Mouse (Mus musculus): ENCODE results near the gene Pla2g3. TPM values are rescaled to one million over a fixed set of nuclear protein-coding genes. Genes with fewer than 3 reads are reported as not detected.

Pla2g3 gene
- polyA plus RNA-seq, 1 experiment from 2014 or later: 0.38 TPM

GRCm38 (mm10) chr11:3530731-3531130 lies 42.6 kb downstream of the Pla2g3 start:
- WGBS: 94% methylated on average over 3 of the region's 3 CpGs
- Histone ChIP-seq H3K4me2 (ENCODE audit: low read depth, low read length) (no peak overlapping the region), H3K4me1 (replicated peaks; ENCODE audit: control insufficient read depth, insufficient read depth, low read length) (peaks cover 7% of the 10 kb centered on the region), H3K27me3 (ENCODE audit: control insufficient read depth, insufficient read depth, low read depth, low read length) (no peaks in the 10 kb centered on the region), H3K4me3 (ENCODE audit: low read length) (no peak overlapping the region), H3K27ac (ENCODE audit: low read length) (no peak overlapping the region), H3K9ac (ENCODE audit: low read length) (no peak overlapping the region), H3K36me3 (ENCODE audit: control insufficient read depth, insufficient read depth, low read length) (peaks cover 65% of the 10 kb centered on the region), H3K9me3 (ENCODE audit: control insufficient read depth, low read length) (no peaks in the 10 kb centered on the region)
- no peak for ATAC-seq (ENCODE audit: low read depth)

GRCm38 (mm10) chr11:3531634-3532033 lies 43.5 kb downstream of the Pla2g3 start:
- no peak overlapping the region for H3K27ac ChIP-seq (ENCODE audit: low read length)
- no peak overlapping the region for H3K4me3 ChIP-seq (ENCODE audit: low read length)
- H3K9ac ChIP-seq (ENCODE audit: low read length): no peak overlapping the region
- ATAC-seq (ENCODE audit: low read depth): no peak
- peaks cover 57% of the 10 kb centered on the region for H3K36me3 ChIP-seq (ENCODE audit: control insufficient read depth, insufficient read depth, low read length)
- peaks cover 16% of the 10 kb centered on the region for H3K4me1 ChIP-seq (replicated peaks; ENCODE audit: control insufficient read depth, insufficient read depth, low read length)
- 82% methylated on average over 6 of the region's 6 CpGs for WGBS
- H3K27me3 ChIP-seq (ENCODE audit: control insufficient read depth, insufficient read depth, low read depth, low read length): no peaks in the 10 kb centered on the region
- H3K4me2 ChIP-seq (ENCODE audit: low read depth, low read length): no peak overlapping the region
- no peaks in the 10 kb centered on the region for H3K9me3 ChIP-seq (ENCODE audit: control insufficient read depth, low read length)

- no peaks in the 10 kb centered on the region for H3K27me3 ChIP-seq (ENCODE audit: control insufficient read depth, insufficient read depth, low read depth, low read length)
- peaks cover 23% of the 10 kb centered on the region for H3K4me1 ChIP-seq (replicated peaks; ENCODE audit: control insufficient read depth, insufficient read depth, low read length)
- no peaks in the 10 kb centered on the region for H3K9me3 ChIP-seq (ENCODE audit: control insufficient read depth, low read length)
- no peak overlapping the region for H3K27ac ChIP-seq (ENCODE audit: low read length)
- H3K4me2 ChIP-seq (ENCODE audit: low read depth, low read length): no peak overlapping the region
- H3K4me3 ChIP-seq (ENCODE audit: low read length): no peak overlapping the region
- peaks cover 52% of the 10 kb centered on the region for H3K36me3 ChIP-seq (ENCODE audit: control insufficient read depth, insufficient read depth, low read length)
- no peak overlapping the region for H3K9ac ChIP-seq (ENCODE audit: low read length)
- no peak for ATAC-seq (ENCODE audit: low read depth)
- WGBS: 85% methylated on average over 16 of the region's 16 CpGs
These were observed 44.2 kb downstream of the Pla2g3 start for GRCm38 (mm10) chr11:3532101-3532931.

- H3K4me1 ChIP-seq (replicated peaks; ENCODE audit: control insufficient read depth, insufficient read depth, low read length): peaks cover 33% of the 10 kb centered on the region
- H3K4me2 ChIP-seq (ENCODE audit: low read depth, low read length): no peak overlapping the region
- H3K27me3 ChIP-seq (ENCODE audit: control insufficient read depth, insufficient read depth, low read depth, low read length): no peaks in the 10 kb centered on the region
- no peak overlapping the region for H3K9ac ChIP-seq (ENCODE audit: low read length)
- peaks cover 50% of the 10 kb centered on the region for H3K36me3 ChIP-seq (ENCODE audit: control insufficient read depth, insufficient read depth, low read length)
- H3K27ac ChIP-seq (ENCODE audit: low read length): no peak overlapping the region
- no peaks in the 10 kb centered on the region for H3K9me3 ChIP-seq (ENCODE audit: control insufficient read depth, low read length)
- 88% methylated on average over 17 of the region's 17 CpGs for WGBS
- no peak overlapping the region for H3K4me3 ChIP-seq (ENCODE audit: low read length)
- no peak for ATAC-seq (ENCODE audit: low read depth)
These were observed 45.4 kb downstream of the Pla2g3 start for GRCm38 (mm10) chr11:3533406-3533932.

- peaks cover 36% of the 10 kb centered on the region for H3K36me3 ChIP-seq (ENCODE audit: control insufficient read depth, insufficient read depth, low read length)
- ATAC-seq (ENCODE audit: low read depth): peak; percentile 1; the same call in 1 of the 2 replicates
- peak overlapping the region; percentile 75 for H3K4me3 ChIP-seq (ENCODE audit: low read length)
- H3K4me2 ChIP-seq (ENCODE audit: low read depth, low read length): peak overlapping the region; percentile 87
- peak overlapping the region; percentile 99 for H3K27ac ChIP-seq (ENCODE audit: low read length)
- peaks cover 33% of the 10 kb centered on the region for H3K4me1 ChIP-seq (replicated peaks; ENCODE audit: control insufficient read depth, insufficient read depth, low read length)
- H3K9ac ChIP-seq (ENCODE audit: low read length): peak overlapping the region; percentile 83
- no peaks in the 10 kb centered on the region for H3K27me3 ChIP-seq (ENCODE audit: control insufficient read depth, insufficient read depth, low read depth, low read length)
- WGBS: 12% methylated on average over 8 of the region's 8 CpGs
- no peaks in the 10 kb centered on the region for H3K9me3 ChIP-seq (ENCODE audit: control insufficient read depth, low read length)
These were observed 46.9 kb downstream of the Pla2g3 start for GRCm38 (mm10) chr11:3534956-3535355.

- H3K4me3 ChIP-seq (ENCODE audit: low read length): peak overlapping the region; percentile 75
- H3K36me3 ChIP-seq (ENCODE audit: control insufficient read depth, insufficient read depth, low read length): peaks cover 31% of the 10 kb centered on the region
- H3K27ac ChIP-seq (ENCODE audit: low read length): peak overlapping the region; percentile 99
- H3K9me3 ChIP-seq (ENCODE audit: control insufficient read depth, low read length): no peaks in the 10 kb centered on the region
- peak overlapping the region; percentile 87 for H3K4me2 ChIP-seq (ENCODE audit: low read depth, low read length)
- under 1% methylated on average over 36 of the region's 36 CpGs for WGBS
- peak; percentile 87 for ATAC-seq (ENCODE audit: low read depth)
- H3K9ac ChIP-seq (ENCODE audit: low read length): peak overlapping the region; percentile 83
- H3K27me3 ChIP-seq (ENCODE audit: control insufficient read depth, insufficient read depth, low read depth, low read length): no peaks in the 10 kb centered on the region
- peaks cover 33% of the 10 kb centered on the region for H3K4me1 ChIP-seq (replicated peaks; ENCODE audit: control insufficient read depth, insufficient read depth, low read length)
These were observed 47.4 kb downstream of the Pla2g3 start for GRCm38 (mm10) chr11:3535406-3535986.

GRCm38 (mm10) chr11:3536082-3536481 lies 48.0 kb downstream of the Pla2g3 start:
- 33% methylated on average over 5 of the region's 5 CpGs for WGBS
- peaks cover 33% of the 10 kb centered on the region for H3K4me1 ChIP-seq (replicated peaks; ENCODE audit: control insufficient read depth, insufficient read depth, low read length)
- peaks cover 25% of the 10 kb centered on the region for H3K36me3 ChIP-seq (ENCODE audit: control insufficient read depth, insufficient read depth, low read length)

GRCm38 (mm10) chr11:3536745-3537333 lies 48.8 kb downstream of the Pla2g3 start:
- ATAC-seq (ENCODE audit: low read depth): no peak
- no peak overlapping the region; the same call in 1 of the 2 replicates for H3K9ac ChIP-seq (ENCODE audit: low read length)
- peak overlapping the region; percentile 87 for H3K4me2 ChIP-seq (ENCODE audit: low read depth, low read length)
- no peaks in the 10 kb centered on the region for H3K9me3 ChIP-seq (ENCODE audit: control insufficient read depth, low read length)
- H3K27me3 ChIP-seq (ENCODE audit: control insufficient read depth, insufficient read depth, low read depth, low read length): no peaks in the 10 kb centered on the region
- WGBS: 80% methylated on average over 5 of the region's 5 CpGs
- peak overlapping the region; percentile 75 for H3K4me3 ChIP-seq (ENCODE audit: low read length)
- peaks cover 18% of the 10 kb centered on the region for H3K36me3 ChIP-seq (ENCODE audit: control insufficient read depth, insufficient read depth, low read length)
- H3K4me1 ChIP-seq (replicated peaks; ENCODE audit: control insufficient read depth, insufficient read depth, low read length): peaks cover 34% of the 10 kb centered on the region
- H3K27ac ChIP-seq (ENCODE audit: low read length): peak overlapping the region; percentile 99

More at GRCm38 (mm10) chr11:3536082-3536481, 48.0 kb downstream of the Pla2g3 start:
- Histone ChIP-seq H3K27ac (ENCODE audit: low read length) (peak overlapping the region; percentile 99), H3K9me3 (ENCODE audit: control insufficient read depth, low read length) (no peaks in the 10 kb centered on the region), H3K4me2 (ENCODE audit: low read depth, low read length) (peak overlapping the region; percentile 87), H3K27me3 (ENCODE audit: control insufficient read depth, insufficient read depth, low read depth, low read length) (no peaks in the 10 kb centered on the region), H3K4me3 (ENCODE audit: low read length) (peak overlapping the region; percentile 75), H3K9ac (ENCODE audit: low read length) (peak overlapping the region; percentile 83)
- ATAC-seq (ENCODE audit: low read depth): no peak

- Histone ChIP-seq H3K27ac (ENCODE audit: low read length) (peak overlapping the region; percentile 38), H3K4me2 (ENCODE audit: low read depth, low read length) (peak overlapping the region; percentile 87), H3K9me3 (ENCODE audit: control insufficient read depth, low read length) (no peaks in the 10 kb centered on the region), H3K9ac (ENCODE audit: low read length) (peak overlapping the region; percentile 83), H3K36me3 (ENCODE audit: control insufficient read depth, insufficient read depth, low read length) (peaks cover 9% of the 10 kb centered on the region), H3K27me3 (ENCODE audit: control insufficient read depth, insufficient read depth, low read depth, low read length) (no peaks in the 10 kb centered on the region), H3K4me1 (replicated peaks; ENCODE audit: control insufficient read depth, insufficient read depth, low read length) (peaks cover 35% of the 10 kb centered on the region), H3K4me3 (ENCODE audit: low read length) (peak overlapping the region; percentile 75)
- 62% methylated on average over 3 of the region's 3 CpGs for WGBS
- no peak for ATAC-seq (ENCODE audit: low read depth)
These were observed 49.6 kb downstream of the Pla2g3 start for GRCm38 (mm10) chr11:3537711-3538110.
